Mouse (Mus musculus) spleen, postnatal 10 days (tissue): ENCODE data around the gene Sec61a2.

Experiments
- DNase-seq, 2 experiments: peaks; one replicate each; pipeline ENCODE4 v3.0.0; 2021 to 2022; ENCODE audit warnings: low spot score in 2 of 2

The Sec61a2 gene

DNA sequence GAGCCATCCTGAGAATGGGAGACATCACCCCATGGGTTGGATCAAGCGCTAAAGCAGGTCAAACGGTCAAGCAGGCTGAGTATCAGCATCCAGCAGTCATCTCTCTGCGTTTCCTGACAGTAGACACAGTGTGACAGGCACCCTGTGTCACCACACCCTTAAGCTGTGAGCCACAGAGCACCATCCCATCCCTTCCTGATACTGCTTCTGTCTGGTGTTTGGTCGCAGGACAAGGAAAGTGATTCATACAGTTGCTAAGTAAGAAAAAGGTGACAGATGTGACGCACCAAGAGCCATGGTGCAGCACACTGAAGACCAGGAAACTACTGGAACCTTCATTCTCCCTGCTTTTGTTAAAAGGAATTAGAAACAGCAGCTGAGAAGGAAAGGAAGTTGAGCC is 6.4 kb downstream of the Sec61a2 start:
- no peak for DNase-seq

DNA sequence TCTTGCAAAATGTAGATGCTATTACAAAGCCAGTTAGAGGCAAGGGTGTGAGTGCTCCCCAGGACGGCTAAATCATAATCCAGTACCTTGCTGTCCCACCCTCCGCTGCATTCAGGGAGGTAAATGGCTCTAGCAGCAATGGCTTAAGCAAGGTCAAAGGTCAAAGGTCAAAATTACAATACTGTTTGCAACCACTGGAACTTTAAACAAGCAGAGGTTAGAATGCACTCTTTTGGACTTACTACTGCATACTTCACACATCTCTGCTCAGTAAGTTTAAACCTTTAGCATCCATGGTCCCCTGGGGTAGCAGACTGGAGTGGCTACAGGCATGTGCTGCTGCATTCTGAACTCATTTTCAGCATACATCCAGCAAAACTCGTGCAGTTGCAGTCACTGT is 17.8 kb downstream of the Sec61a2 start:
- no peak for DNase-seq

DNA sequence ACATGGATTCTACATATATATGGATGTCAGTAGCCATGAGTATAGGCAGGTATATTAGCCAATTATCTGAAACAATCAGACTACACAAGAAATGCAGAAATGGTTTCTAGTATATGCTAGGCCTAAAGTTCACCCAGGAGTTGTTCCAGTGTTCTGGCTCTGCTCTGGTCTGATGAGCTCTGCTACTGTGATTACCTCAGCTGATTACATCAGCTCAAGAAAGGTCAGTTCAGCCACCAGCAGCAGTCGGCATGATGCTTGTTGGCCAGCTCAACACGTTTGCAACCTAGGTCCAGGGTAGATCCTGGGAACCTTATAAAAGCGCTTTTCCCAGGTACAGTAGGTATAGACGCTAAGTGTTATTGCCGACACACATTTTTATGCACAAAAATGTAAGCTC is 25.5 kb downstream of the Sec61a2 start:
- DNase-seq = no peak

DNA sequence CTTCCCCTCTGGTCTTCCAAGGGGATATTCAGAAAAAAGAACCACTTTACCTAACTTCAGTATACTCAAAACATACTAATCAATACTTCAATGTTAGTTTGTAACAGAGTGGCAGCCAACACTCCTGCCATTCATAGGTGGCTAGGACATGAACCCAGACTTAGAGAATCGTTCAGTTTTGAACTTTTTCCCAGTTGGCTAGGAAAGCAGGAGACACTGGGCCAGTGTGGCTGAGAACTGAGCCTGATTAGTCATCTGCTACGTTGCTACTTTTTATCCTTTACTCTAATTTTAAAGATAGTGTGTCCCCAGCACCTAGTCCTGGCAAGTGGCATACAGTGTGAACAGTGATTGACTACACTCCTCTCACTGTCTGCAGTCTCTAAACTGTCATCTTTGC is 27.6 kb downstream of the Sec61a2 start:
- DNase-seq = no peak

DNA sequence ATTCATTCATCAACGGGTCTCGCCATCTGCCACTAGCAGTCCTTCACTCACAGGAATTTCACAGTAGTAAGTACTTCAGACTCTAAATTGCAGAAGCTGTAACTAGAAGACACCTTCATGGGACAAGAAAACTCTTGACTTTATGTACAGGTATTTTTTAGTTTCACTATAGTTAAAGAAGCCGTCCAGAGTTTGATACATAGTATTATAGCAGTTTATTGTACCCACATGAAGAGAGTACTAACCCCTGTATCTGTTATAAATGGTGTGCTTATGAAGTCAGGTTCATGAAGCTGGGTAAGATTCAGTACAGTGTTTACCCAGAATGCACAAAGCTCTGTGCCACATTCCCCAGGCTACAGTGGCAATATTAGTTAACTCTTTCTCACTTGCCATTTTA is 32.4 kb downstream of the Sec61a2 start, which contains the start of gene Gm13199:
Gene Gm13199 (minus strand): TSS at position 101 of the 400 bp plus-strand sequence.
- DNase-seq = no peak

DNA sequence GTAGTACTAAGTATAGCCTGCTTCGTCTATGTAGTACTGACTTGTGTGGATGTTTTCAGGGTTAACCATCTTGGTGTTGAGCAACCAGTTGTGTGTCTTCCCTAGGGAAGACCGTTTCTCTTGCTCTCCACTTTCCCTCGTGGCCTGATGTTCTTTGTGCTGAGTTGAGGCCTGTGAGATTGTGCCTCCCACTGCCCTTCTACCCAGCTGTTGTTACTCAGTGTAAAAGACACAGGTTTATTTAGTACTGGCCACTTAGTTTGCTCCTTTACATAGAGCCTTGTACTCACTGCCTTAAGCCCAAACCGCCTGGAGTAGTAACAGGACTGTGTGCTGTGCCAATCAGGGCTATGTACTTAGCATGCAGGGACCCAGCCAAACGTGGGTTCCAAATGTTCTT is 43.4 kb downstream of the Sec61a2 start:
- DNase-seq = no peak

DNA sequence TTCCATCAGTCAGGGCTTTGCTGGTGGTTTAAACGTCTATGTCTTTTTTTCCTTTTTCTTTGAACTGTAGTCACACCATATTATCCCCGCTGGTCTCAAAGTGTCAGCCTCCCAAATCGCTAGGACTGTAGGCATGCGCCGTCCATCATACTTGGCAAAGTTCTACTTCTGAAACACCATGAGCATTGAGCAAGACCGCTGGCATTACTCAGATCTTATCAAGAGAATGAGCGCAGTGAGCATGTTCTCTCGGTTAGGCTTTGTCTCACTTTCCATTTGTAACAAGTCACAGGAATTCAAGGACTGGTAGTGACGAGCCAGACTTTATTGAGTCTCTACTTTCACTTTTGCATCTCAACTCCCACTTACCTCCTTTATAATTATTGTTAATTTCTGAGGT is 44.1 kb downstream of the Sec61a2 start:
- DNase-seq = no peak

DNA sequence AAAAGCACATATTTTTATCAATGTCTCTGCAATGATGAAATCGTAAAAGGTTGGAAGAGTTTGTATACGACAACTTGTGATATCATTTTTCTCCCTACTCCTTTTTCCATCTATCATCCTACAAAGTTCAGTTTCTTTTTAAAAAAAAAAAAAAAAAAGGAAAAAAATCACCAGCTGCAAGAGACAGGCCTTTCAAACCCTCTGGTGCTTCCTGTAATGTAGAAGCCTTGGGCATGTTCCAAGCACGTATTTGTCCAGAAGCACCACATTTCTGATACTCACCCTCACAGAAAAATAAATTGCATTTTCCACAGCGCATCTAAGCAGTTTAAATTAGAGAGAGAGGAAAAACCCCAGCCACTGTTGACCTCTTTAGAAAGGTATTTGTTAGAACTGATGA is 49.4 kb downstream of the Sec61a2 start:
- no peak for DNase-seq

DNA sequence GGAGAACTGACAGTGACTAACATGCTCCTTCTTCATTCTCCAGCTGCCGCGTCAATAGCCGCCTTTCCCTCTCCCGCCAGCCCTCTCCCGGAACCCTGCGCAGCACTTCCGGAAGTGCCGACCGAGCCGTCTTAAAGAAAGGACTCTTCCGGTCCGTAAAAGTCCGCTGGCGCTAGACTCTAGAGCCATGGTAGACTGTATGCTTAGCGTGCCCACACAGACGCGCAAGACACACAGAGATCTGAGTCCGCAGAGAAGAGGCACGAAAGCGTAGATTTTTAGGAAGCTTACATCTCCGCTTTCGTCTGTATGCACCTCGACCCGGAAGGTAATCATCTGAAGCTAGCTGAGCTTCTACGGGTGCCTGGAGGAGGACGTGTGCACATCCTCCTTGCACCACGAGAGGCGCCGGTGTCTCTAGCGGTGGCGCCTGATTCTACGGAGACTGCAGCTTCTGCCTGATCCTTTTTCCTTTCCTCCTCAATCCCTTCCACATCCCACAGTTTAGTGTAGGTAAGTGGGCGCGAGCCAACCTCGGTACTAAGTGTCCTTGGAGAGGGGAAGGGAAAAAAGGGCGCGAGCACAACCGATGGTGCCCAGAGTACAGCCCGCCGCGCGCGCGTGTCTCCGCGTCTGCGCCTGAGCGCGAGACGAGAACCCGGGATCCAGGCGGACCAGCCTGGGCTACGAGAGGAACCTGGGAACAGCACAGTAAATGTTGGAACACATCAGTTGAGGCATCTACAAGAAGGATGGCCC is 50.2 kb downstream of the Sec61a2 start, which contains the start of the genes Nudt5 and Cdc123:
Gene Nudt5 (plus strand): TSS at position 147 of the 759 bp plus-strand sequence.
Gene Cdc123 (minus strand): TSS at position 292 of the 759 bp plus-strand sequence.
- DNase-seq = peak; percentile 83 to 89

DNA sequence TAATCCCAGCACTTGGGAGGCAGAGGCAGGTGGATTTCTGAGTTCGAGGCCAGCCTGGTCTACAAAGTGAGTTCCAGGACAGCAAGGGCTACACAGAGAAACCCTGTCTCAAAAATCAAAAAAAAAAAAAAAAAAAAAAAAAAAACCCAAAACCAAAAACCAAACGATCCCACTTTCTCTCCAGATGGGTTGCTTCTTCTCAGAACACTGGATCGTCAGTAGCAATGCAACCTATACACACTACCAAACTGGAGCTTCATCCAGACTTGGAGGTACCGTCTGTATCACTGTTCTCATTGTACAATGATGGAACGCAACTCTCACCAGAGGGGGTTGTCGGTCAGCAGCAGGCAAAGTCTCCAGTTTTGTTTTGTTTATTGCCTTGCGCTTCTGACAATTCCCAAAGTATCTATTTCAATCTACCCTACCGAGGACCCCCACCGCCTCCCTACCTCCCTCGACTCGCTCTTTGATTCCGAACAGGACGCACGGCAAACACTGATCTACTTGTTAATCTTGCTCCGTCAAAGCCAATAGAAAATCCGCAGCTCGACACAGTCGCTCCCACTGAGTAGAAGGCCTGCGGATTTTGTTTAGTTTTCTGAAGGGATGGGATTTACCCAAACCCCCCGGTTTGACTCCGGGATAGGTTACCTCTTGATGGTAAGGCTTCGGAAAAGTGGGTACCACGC is 50.9 kb downstream of the Sec61a2 start:
- DNase-seq = no peak

DNA sequence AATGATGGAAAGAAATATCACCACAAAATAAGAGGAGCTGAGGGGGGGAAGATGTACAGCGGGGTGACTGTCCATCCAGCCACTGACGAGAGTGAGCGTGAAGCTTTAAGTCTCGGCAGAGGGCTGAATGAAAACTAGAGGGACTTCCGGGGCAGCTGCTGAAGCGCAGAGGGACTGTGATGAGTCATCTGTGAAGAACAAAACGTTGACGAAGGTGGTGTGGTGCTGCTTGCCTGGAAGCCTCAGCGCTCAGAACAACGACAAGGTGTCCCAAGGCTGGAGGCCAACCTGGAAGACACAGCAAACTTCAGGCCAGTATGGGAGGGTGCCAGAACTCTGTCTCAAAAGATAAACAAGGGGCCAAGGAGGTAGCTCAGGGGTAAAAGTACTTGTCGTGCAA is 54.4 kb downstream of the Sec61a2 start:
- no peak for DNase-seq

DNA sequence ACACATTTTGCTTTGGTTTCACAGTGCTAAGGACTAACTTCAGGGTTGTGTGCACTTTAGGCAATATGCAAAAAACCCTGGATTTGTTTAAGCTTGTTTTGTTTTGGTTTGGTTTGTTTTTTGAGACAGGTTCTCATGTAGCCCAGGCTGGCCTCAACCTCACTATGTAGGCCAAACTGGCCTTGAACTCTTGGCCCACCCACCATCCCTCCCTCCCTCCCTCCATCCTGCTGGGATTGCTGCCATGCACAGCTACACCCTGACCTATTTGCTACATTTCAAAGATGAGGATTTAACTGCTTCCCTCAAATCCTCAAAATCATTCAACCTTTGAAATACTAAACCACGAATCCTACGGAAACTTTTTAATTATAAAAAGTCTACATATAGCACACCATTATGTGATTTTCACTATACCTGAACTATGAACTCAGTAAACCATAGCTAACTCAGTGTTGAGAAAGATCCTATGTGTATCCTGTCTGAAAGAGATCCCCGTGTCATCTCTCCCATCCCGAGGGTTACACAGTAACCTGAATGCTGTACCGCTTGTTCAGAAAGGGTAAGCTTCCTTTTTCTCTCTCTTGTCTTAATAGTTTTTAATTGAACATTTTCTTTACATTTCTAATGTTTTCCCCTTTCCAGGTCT is 69.8 kb downstream of the Sec61a2 start:
- DNase-seq = no peak

DNA sequence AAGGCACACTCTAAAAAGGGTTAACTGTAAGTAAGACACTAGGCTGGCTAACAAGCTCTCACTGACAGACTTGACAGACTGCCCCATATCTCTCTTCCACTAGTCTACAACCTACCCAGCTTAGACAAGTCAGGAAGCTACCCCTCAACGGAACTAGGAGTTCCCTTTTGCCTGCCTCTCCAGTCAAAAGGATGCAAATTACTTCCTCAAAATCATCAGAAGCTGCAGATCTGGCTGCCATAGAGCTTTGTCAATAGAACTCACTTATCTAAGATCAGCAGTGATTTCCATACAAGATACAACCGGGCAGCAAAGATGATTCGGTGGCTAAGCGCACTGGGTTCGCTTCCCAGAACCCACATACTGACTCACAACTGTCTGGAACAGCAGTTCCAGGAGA is 70.5 kb downstream of the Sec61a2 start:
- no peak for DNase-seq

DNA sequence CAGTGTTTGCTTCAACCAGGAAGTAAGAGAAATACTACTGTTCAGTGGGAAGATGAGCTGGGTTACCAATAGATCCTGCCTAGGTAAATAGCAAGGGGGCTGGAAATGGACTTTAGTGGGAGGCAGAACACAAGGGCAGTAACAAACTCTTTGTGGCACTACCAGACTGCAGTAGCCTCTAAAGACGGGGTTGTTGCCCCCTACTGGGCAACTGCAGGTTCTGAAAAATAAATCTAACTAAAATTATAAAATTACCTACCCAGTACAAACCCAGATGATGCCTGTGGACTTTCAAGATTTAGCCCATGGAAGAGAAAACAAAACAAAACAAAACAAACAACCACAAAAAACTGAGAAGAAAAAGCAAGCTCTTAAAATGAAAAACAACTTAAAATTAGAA is 71.0 kb downstream of the Sec61a2 start:
- no peak for DNase-seq

DNA sequence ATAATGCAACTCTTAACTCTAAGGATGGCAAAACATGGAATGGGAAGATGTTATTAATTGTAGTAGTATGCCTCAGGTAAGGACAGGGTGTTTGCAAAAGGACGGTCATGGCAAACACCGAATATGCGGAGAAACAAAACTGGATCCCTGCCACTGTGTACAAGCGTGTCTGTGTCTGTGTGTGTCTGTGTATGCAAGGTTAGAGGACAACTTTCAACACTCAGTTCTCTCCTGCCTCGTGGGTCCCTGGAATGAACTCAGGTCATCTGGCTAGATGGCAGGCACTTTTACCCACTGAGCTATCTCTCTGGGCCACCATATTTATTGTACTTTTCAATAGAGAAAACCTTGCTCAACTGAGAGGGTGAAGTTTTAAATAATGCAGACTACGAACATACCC is 72.8 kb downstream of the Sec61a2 start:
- DNase-seq = no peak

DNA sequence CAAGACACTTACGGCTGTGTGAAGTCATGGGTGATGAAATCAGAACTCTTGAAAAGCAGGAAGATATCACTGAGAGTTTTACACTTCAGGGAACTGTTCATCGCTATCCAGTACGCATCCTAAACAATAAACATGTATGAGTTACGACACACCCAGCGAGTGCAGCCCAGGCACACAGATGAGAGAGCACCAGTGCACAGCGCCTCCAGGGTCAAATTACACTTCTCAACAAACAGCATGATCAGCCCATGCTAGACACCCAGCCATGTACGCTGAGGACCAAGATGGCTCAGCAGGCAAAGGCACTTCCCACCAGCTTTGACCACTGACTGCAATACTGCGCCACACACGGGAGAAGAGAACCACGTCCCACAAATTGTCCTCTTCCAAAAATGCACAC is 74.0 kb downstream of the Sec61a2 start:
- no peak for DNase-seq
